Mouse (Mus musculus) activated CD4-positive, CD25-positive, alpha-beta regulatory T cell (primary cell): ENCODE data around the gene Ly6g5b. TPM values are rescaled to one million over a fixed set of nuclear protein-coding genes. Genes with fewer than 3 reads are reported as not detected.

Source experiments
- polyA plus RNA-seq, 2 experiments: library from polyadenylated mRNA; unstranded; fragments of 100-300 nt; shearing (Covaris generic); gene quantifications; one replicate each; pipeline ENCODE4 v1.2.1; 2017

Gene Ly6g5b
- polyA plus RNA-seq = 1 to 10 TPM; 3.4 to 9.5 TPM

GRCm38 (mm10) chr17:35115046-35116019 lies at the start of gene Ly6g5b:
Ly6g5b (minus strand) TSS chr17:35115428.

GRCm38 (mm10) chr17:35134801-35135590 lies 19.8 kb upstream of the Ly6g5b start, which contains the start of gene Bag6:
Bag6 (plus strand) TSS chr17:35135178.

GRCm38 (mm10) chr17:35131500-35132173 lies 16.4 kb upstream of the Ly6g5b start, which contains the start of gene Apom:
Apom (minus strand) TSS chr17:35132050.

GRCm38 (mm10) chr17:35126206-35126611 lies 11.0 kb upstream of the Ly6g5b start, which contains the start of gene D17H6S53E:
D17H6S53E (plus strand) TSS chr17:35126373.

DNA sequence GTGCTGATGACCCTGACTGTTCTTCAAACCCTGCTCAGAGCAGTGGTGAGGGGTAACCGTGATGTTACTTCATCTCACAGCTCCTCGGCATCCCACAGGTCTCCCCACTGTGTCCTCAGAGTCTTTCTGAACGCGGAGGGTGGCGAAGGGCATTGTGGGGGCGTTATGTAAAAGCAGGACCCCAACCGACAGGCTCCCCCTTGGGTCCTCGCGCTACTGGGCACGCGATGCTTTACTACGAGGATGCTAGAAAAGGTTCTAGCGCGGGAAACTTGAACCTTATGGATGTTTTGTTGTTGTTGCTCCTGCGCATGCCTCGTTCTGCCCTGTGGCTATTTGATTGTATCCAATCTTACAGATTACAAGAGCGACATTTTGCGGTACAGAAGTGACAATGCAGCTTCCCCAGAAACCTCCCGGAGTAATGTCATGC lies 6.7 kb upstream of the Ly6g5b start, which contains the start of gene Csnk2b:
Gene Csnk2b, minus strand, starts transcription at position 183 of the 433 bp plus-strand sequence.

DNA sequence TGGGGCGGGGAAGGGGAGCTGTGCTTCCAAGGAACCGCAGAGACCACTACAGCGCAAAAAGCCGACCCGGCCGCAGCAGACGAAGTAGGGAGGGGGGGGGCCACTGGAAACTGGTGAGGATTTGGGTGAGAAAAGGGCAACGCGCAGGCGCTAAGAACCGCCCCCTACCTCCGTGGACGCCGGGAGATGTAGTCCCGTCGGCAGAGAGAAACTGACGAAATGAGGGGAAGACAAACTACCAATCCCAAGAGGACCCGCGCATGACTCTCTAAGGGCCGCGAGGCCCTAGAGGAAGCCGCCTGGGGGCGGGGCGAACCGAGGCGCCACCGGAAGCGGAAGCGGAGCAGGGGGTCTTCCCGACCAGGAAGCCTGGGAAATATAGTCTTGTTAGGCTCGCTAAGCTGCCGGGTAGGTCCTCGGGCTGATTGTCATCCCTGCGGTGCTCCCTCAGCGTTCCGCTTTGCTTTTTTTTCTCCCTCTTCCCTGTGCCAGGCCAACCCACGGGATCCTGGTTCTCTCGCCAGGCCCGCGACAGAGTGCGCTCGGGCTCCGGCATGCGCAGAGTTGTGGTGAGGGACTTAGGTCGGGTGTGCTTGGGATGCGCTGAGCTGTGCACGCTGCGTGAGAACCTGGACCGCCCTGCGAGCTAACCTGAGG lies 6.0 kb upstream of the Ly6g5b start, which contains the start of gene Gpank1:
Gene Gpank1, plus strand, starts transcription at position 313 of the 657 bp plus-strand sequence.

GRCm38 (mm10) chr17:35108097-35108496 lies 7.1 kb downstream of the Ly6g5b start, which contains the start of gene Ly6g5c:
Ly6g5c (plus strand) TSS chr17:35108279.

DNA sequence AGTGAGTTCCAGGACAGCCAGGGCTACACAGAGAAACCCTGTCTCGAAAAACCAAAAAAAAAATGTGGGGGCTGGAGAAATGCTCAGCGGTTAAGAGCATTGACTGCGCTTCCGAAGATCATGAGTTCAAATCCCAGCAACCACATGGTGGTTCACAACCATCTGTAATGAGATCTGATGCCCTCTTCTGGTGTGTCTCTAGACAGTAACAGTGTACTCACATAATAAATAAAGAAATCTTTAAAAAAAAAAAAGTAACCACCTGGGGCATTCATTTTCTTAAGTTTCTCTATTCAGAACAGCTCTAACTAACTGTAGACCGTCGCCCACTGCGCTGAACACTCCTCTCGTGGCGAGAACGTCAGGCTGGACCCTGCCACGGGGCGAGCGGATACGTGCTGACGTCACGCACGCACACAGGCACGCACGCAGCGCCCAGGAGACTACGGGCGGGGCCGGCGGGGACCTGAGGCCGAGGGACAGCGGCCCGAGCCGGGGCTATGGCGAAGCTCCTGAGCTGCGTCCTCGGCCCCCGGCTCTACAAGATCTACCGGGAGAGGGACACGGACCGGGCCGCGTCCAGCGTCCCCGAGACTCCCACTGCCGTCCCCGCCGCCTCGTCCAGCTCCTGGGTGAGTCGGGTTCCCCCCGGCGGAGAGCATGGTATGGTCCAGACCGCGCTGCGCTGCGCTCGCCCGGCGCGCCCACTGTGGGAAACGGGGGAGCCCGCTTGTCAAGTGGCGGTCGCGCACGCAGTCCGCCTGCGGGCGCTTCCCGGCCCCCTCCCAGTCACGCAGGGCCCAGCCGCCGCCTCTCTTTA lies 26.2 kb downstream of the Ly6g5b start, which contains the start of gene Abhd16a:
Gene Abhd16a, plus strand, starts transcription at position 439 of the 820 bp plus-strand sequence.

DNA sequence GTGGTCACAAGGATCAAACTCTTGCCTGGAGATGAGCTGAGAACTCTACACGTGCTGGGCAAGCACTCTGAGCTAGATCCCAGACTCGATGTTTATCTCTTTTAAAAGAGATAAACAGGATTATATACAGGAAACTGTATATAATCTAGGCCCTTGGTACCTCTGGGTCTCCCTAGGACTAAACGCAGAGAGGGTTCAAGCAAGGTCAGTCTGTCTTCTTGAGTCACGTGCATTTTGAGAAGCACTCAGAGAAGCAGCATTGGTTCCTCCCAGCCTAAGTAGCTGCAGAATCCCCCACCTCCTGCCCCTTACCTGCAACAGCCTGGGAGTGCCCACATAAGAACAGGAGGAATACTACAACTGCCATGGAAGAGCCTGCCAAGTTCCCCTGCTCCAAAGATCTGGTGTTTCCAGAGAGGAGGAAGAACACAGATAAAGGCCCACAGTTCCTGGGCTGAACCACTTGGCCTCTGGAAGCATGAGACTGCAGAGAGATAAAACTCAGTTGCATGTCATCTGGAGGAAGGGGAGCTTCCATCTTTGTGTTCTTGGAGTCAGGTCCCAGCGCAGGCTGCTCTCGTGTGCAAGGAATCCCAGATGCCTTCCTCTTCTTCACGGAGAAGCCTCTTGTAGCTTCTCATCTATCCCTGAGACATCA lies 29.9 kb downstream of the Ly6g5b start, which contains the start of gene Ly6g6f:
Gene Ly6g6f, minus strand, starts transcription at position 403 of the 658 bp plus-strand sequence.

DNA sequence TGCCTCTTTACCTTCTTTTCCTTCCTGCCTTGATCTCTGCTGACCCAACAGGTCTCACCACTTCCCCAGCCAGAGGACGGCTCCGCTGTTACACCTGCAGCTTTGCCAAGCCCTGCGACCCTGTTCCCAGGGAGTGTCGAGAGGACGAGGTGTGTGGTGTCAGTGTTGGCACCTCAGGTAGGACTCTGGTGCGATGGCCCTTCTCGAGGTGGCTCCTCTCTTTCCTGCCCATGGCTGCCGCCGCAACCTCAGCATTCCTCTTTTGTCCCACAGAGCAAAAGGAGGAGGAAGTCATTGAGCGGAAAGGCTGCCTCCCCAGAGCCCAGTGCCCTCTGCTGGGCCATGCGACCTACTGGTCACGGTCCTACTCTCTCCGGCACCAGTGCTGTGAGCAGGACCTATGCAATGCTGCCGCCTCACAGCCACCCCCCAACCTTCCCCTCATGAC lies 37.4 kb downstream of the Ly6g5b start, which contains the start of gene Ly6g6d:
Gene Ly6g6d, minus strand, starts transcription at position 280 of the 448 bp plus-strand sequence.

GRCm38 (mm10) chr17:35076507-35077176 lies 38.6 kb downstream of the Ly6g5b start, which contains the start of gene Ly6g6e:
Ly6g6e (plus strand) TSS chr17:35076902.

GRCm38 (mm10) chr17:35066084-35066483 lies 49.1 kb downstream of the Ly6g5b start, which contains the start of gene Mpig6b:
Mpig6b (minus strand) TSS chr17:35066184.

GRCm38 (mm10) chr17:35064951-35065947 lies 50.0 kb downstream of the Ly6g5b start, which contains the start of gene Ly6g6c:
Ly6g6c (plus strand) TSS chr17:35065388.

